Mouse (Mus musculus): ENCODE measurements at regions not wholly inside any gene's neighbourhood (a gene's known extent, or its start where the extent isn't known, plus 50 kb on each side); places are given as distances from the start of the nearest gene placed in this dataset.
A peak's percentile ranks its signal among the peaks of the same experiment; 100 is the strongest.

DNA sequence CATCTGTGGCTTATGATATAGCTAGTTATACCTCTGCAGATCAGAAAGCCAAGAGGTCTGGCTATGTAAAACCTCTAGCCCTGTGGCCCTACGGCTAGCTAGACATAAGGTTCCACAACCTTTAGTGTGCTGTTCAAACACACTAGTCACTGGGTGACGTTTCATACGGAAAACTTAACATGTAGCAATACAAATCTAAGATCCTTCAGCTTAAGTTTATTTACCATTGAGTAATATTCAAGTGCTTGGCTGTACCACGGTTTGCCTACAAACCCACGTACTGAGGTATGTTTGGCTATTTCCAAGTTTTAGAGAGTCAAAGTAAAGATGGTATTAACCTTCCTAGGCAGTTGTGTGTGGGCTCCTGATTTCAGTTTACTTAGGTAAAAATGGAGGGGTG is 56.5 kb upstream of the Tarsl2 start:
- no peak for DNase-seq

DNA sequence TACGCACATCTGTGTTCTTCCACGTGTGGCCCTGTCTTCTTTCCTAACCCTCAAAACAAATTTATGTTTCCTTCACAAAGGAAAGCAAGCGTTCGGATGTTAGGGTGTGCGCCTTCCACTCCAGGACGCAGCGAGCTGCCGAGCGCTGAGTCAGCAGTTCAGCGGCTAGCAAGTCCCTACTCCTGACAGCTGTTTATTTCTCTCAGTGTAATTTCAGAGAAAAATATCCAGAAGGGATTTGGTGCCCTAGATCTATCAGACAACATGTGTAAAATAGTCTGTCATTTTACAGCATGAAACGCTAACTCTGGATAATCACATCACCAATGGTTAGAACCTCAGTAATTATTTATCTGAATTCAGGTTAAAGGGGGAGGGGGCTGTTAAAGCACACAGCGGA is 58.3 kb upstream of the Tarsl2 start:
- DNase-seq = no peak

DNA sequence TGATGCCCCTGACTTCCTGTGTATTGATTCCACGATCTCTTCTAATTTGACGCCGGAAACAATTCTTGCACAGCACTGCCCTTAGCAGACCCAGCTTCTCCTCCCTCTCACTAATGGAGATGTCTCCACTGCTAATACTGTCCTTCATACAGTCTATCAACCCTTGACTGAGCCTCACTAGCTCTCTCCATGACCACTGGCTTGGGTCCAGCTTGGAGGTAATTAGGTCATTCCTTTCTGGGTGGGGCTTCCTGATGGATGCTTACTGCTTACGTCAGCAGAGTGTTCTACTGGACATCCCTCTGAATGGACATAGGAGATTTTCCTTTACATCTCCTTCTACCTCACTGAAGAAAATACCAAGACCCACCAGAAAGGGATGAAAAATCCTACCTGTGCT is 57.7 kb upstream of the Tjp1 start:
- DNase-seq = peak in 1 of 2 experiments; percentile 68

DNA sequence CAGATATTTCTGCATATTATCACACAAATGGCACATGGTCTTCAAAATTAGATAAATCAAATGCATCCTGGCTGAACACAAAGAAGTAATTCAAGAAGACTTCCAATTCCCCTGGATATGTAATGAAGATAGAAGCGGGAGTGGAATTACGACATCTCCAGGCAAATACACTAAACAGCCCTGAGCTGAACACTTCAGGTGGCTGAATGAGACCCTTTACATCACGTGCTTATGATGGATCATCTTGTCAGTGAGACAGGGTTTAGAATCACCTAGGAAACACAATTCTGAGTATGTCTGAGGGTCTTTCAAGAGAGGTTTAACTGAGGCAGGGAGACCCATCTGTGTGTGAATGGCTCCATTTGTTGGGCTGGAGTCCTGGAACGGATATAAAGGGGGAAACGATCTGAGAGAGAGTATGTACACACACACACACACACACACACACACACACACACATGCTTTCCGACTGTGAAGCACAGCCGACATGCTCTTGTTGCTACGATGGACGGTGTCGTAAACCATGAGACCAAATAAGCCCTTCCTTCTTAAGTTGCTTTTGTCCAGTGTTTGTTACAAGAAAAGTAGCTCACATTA is 53.5 kb upstream of the Tjp1 start:
- no peak for DNase-seq
